Mouse (Mus musculus) myocyte (in vitro differentiated cells): ENCODE measurements around the gene Olfr449.

ENCODE experiments used
- MAX ChIP-seq: IDR thresholded peaks from one replicate; pipeline ENCODE4 v1.6.1; 2011; ENCODE audit warnings: low read depth, mild to moderate bottlenecking, control low read depth
- MYOG ChIP-seq, 3 experiments: IDR thresholded peaks; one replicate each; pipeline ENCODE4 v1.6.1; 2011; ENCODE audit warnings: control low read depth in 2 of 3, low read depth in 2 of 3, mild to moderate bottlenecking in 2 of 3; ENCODE audit not compliant: insufficient read length in 2 of 3, control insufficient read depth in 1 of 3, insufficient read depth in 1 of 3
- POLR2A ChIP-seq: IDR thresholded peaks from one replicate; pipeline ENCODE4 v1.6.1; 2011; ENCODE audit warnings: low read depth, mild to moderate bottlenecking, control low read depth, moderate library complexity; ENCODE audit not compliant: insufficient read length
- POLR2AphosphoS2 ChIP-seq: IDR thresholded peaks from one replicate; pipeline ENCODE4 v1.6.1; 2011; ENCODE audit warnings: low read depth, control low read depth; ENCODE audit not compliant: insufficient read length
- TCF12 ChIP-seq: IDR thresholded peaks from one replicate; pipeline ENCODE4 v1.6.1; 2011; ENCODE audit warnings: mild to moderate bottlenecking, control low read depth; ENCODE audit not compliant: poor library complexity, insufficient read depth, severe bottlenecking
- TCF3 ChIP-seq: IDR thresholded peaks from one replicate; pipeline ENCODE4 v1.6.1; 2011; ENCODE audit warnings: low read depth, control low read depth; ENCODE audit not compliant: insufficient read length

DNA sequence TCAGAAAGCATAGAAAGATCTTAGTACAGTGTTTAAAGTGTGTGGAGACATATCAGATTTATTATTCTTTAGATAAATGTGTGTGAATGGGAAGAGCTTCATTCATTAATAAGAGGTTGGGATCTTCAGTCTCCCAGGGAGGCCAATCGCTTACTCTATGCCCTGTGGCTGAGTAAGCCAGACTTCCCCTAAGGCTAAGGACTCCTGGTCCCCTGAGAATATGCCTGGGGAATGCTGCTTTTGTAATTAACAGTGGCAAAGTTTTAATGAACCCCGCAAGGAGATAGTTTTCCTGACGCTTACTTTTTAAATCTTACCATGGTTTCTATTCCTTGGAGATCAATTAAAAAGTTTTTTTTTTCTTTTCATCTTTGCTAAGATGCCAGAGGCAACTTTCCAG, 35.5 kb downstream of the Olfr449 start:
- TF ChIP-seq TCF12 (no peak), POLR2A (no peak), TCF3 (no peak), POLR2AphosphoS2 (no peak), MAX (no peak), MYOG (IDR thresholded peaks at IDR 0.05; ENCODE audit: control insufficient read depth in 1 of 3, insufficient read depth in 1 of 3, insufficient read length in 2 of 3, low read depth in 2 of 3) (no peak)
